Comparison of ENCODE assay signal across 8 mouse cellular contexts in genomic region chrX:169319945-169320667, GRCm38 (mm10). TPM values are rescaled to one million over a fixed set of nuclear protein-coding genes. Genes with fewer than 3 reads are reported as not detected.
DNase-seq lines count a peak whose midpoint lies in the region; ATAC-seq and TF ChIP-seq lines count a peak whose summit lies in the region.

Gene Hccs, minus strand, starts transcription at chrX:169320372.

- H3K4me1 ChIP-seq in ES-Bruce4 (ENCODE audit: control insufficient read depth, insufficient read depth, low read length) = no peaks in the 10 kb centered on the region
- H3K4me1 ChIP-seq in forebrain, embryonic 13.5 days = peaks cover 8% of the 10 kb centered on the region; the same call in 1 of the 2 replicates
- H3K4me1 ChIP-seq in liver, postnatal 0 days (ENCODE audit: insufficient read depth) = no peaks in the 10 kb centered on the region
- H3K4me1 ChIP-seq in neural tube, embryonic 14.5 days (ENCODE audit: control insufficient read depth, insufficient read depth, low read length) = peaks cover 3% of the 10 kb centered on the region; the same call in 1 of the 2 replicates

- peak within 1 kb of the TSS; percentile 57 for H3K9ac ChIP-seq in ES-Bruce4 (ENCODE audit: low read depth, poor library complexity, severe bottlenecking)
- H3K9ac ChIP-seq in forebrain, embryonic 13.5 days = peak within 1 kb of the TSS; percentile 75
- H3K9ac ChIP-seq in liver, postnatal 0 days (replicated peaks) = peak within 1 kb of the TSS; percentile 72
- H3K9ac ChIP-seq in neural tube, embryonic 14.5 days (replicated peaks; ENCODE audit: low read depth, low read length) = peak within 1 kb of the TSS; percentile 63

- ATAC-seq in cerebellum, adult (ENCODE audit: insufficient number of reproducible peaks, low FRiP score, low TSS enrichment) = peak; percentile 100
- ATAC-seq in forebrain, embryonic 13.5 days = peak; percentile 100
- peak; percentile 99 for ATAC-seq in liver, postnatal 0 days
- ATAC-seq in neural tube, embryonic 14.5 days (ENCODE audit: low read depth) = peak; percentile 100

- no peak within 1 kb of the TSS for H3K27ac ChIP-seq in ES-Bruce4 (ENCODE audit: insufficient read depth, low read length)
- H3K27ac ChIP-seq in forebrain, embryonic 13.5 days = peak within 1 kb of the TSS; percentile 63
- peak within 1 kb of the TSS; percentile 83 for H3K27ac ChIP-seq in liver, postnatal 0 days (ENCODE audit: low read depth)
- peak within 1 kb of the TSS; percentile 80 for H3K27ac ChIP-seq in neural tube, embryonic 14.5 days (ENCODE audit: low read depth, low read length)

- peak; percentile 92 for DNase-seq in heart, postnatal 10 days
- peak; percentile 54 for DNase-seq in large intestine, adult 2 months (ENCODE audit: low read depth, low spot score)
- peak; percentile 90 for DNase-seq in liver, postnatal 0 days
- peak; percentile 86 for DNase-seq in testis, postnatal 10 days (ENCODE audit: low spot score)

- no peaks in the 10 kb centered on the region for H3K27me3 ChIP-seq in ES-Bruce4 (ENCODE audit: control insufficient read depth, insufficient read depth, low read length, poor library complexity, severe bottlenecking)
- H3K27me3 ChIP-seq in forebrain, embryonic 13.5 days = no peaks in the 10 kb centered on the region; the same call in 1 of the 2 replicates
- H3K27me3 ChIP-seq in liver, postnatal 0 days (ENCODE audit: insufficient read depth, low read length) = no peaks in the 10 kb centered on the region
- H3K27me3 ChIP-seq in neural tube, embryonic 14.5 days (ENCODE audit: control insufficient read depth, insufficient read depth, low read length) = no peaks in the 10 kb centered on the region

- intact Hi-C loops in heart, postnatal 10 days (cut with DNase I) = loop anchor here (5.0 to 10.0 kb wide), 2 partner anchors 475 to 648 kb away; partner anchors contain the start of gene Msl3

- TF ChIP-seq EP300 in ES-Bruce4 (IDR thresholded peaks at IDR 0.05; ENCODE audit: insufficient read depth, low read depth, low read length) = 0 out of 2 replicates have a peak, but pooled peaks have one; percentile 11
- no peak for TF ChIP-seq EP300 in liver, postnatal 0 days (IDR thresholded peaks at IDR 0.05; ENCODE audit: low read depth)

- peak within 1 kb of the TSS; percentile 57 for H3K4me2 ChIP-seq in forebrain, embryonic 13.5 days
- peak within 1 kb of the TSS; percentile 73 for H3K4me2 ChIP-seq in liver, postnatal 0 days (ENCODE audit: low read depth, low read length)
- H3K4me2 ChIP-seq in neural tube, embryonic 14.5 days (ENCODE audit: low read depth, low read length) = peak within 1 kb of the TSS; percentile 51

- H3K9me3 ChIP-seq in ES-Bruce4 (replicated peaks; ENCODE audit: control insufficient read depth, insufficient read depth, low read length, poor library complexity, severe bottlenecking) = no peaks in the 10 kb centered on the region
- no peaks in the 10 kb centered on the region for H3K9me3 ChIP-seq in forebrain, embryonic 13.5 days (replicated peaks)
- no peaks in the 10 kb centered on the region for H3K9me3 ChIP-seq in liver, postnatal 0 days (ENCODE audit: low read length)
- no peaks in the 10 kb centered on the region for H3K9me3 ChIP-seq in neural tube, embryonic 14.5 days (ENCODE audit: control insufficient read depth, low read length)

- WGBS in forebrain, embryonic 13.5 days = 20% methylated on average over 58 of the region's 97 CpGs
- WGBS in large intestine, adult 2 months = 32% methylated on average over 97 of the region's 97 CpGs
- WGBS in liver, postnatal 0 days (ENCODE audit: insufficient replicate concordance) = 25% methylated on average over 92 of the region's 97 CpGs
- WGBS in neural tube, embryonic 14.5 days = 9% methylated on average over 85 of the region's 97 CpGs

- H3K36me3 ChIP-seq in ES-Bruce4 (ENCODE audit: control insufficient read depth, insufficient read depth, low read length, poor library complexity, severe bottlenecking) = peaks cover 5% of the 10 kb centered on the region
- peaks cover 7% of the 10 kb centered on the region; the same call in 1 of the 2 replicates for H3K36me3 ChIP-seq in forebrain, embryonic 13.5 days (ENCODE audit: poor library complexity, severe bottlenecking)
- H3K36me3 ChIP-seq in liver, postnatal 0 days (replicated peaks; ENCODE audit: insufficient read depth, low read length) = peaks cover 9% of the 10 kb centered on the region
- H3K36me3 ChIP-seq in neural tube, embryonic 14.5 days (ENCODE audit: control insufficient read depth, insufficient read depth, low read length) = no peaks in the 10 kb centered on the region

- H3K4me3 ChIP-seq in ES-Bruce4 (ENCODE audit: low read depth, low read length) = peak within 1 kb of the TSS; percentile 70
- H3K4me3 ChIP-seq in forebrain, embryonic 13.5 days = peak within 1 kb of the TSS; percentile 55
- H3K4me3 ChIP-seq in liver, postnatal 0 days (ENCODE audit: low read depth, low read length) = peak within 1 kb of the TSS; percentile 66
- H3K4me3 ChIP-seq in neural tube, embryonic 14.5 days (ENCODE audit: low read depth, low read length) = peak within 1 kb of the TSS; percentile 54

- TF ChIP-seq CTCF in ES-Bruce4 (IDR thresholded peaks at IDR 0.05; ENCODE audit: low read depth, low read length) = no peak
- TF ChIP-seq CTCF in liver, postnatal 0 days (IDR thresholded peaks at IDR 0.05; ENCODE audit: low read depth) = no peak

- no peak for TF ChIP-seq POLR2A in ES-Bruce4 (IDR thresholded peaks at IDR 0.05; ENCODE audit: insufficient read depth, low read length)

RNA-seq across cellular contexts. Expression of gene Hccs, which starts in this region (rescaled TPM):
- polyA plus RNA-seq in ES-Bruce4 (2011; ENCODE audit: insufficient read depth, insufficient read length, low read depth, missing spikeins) = 25.1 and 25.7 TPM in 2 replicates
- polyA plus RNA-seq in forebrain, embryonic 13.5 days (2015; fragmentation: Nextera tagmentation; extraction: Ambion mirVana) = 42.4 and 44.8 TPM in 2 replicates
- 10 to 100 TPM; 65.7 to 70.4 TPM for total RNA-seq in heart, postnatal 10 days (2021)
- 8.7 and 13.6 TPM in 2 replicates for polyA plus RNA-seq in large intestine, adult 2 months (2012; rRNA removed)
- polyA plus RNA-seq in liver, postnatal 0 days (2015; fragmentation: Nextera tagmentation; extraction: Ambion mirVana) = 13.0 and 14.1 TPM in 2 replicates
- 42.1 and 42.9 TPM in 2 replicates for polyA plus RNA-seq in neural tube, embryonic 14.5 days (2014; fragmentation: Nextera tagmentation; extraction: Ambion mirVana)
